Mouse (Mus musculus) liver, embryonic 13.5 days (tissue): Measurements from ENCODE around the gene Slc25a28. TPM values are rescaled to one million over a fixed set of nuclear protein-coding genes. Genes with fewer than 3 reads are reported as not detected.

ENCODE experiments used
- ATAC-seq: fragments of 200-750 bp; cut with Nextera tagmentation; 2 replicates; pipeline ENCODE4 v1.8.0; 2017; ENCODE audit warnings: low read depth, mild to moderate bottlenecking, moderate number of reproducible peaks, moderate library complexity
- DNase-seq: peaks from one replicate; pipeline ENCODE4 v3.0.0; 2022
- H3K27ac ChIP-seq: fragments of 300-500 bp; sonication (generic); 2 replicates; pipeline ENCODE4 v1.5.1; 2015; ENCODE audit warnings: moderate library complexity, mild to moderate bottlenecking, inconsistent platforms
- H3K27me3 ChIP-seq: fragments of 300-500 bp; sonication (generic); 2 replicates; pipeline ENCODE4 v1.6.1; 2015; ENCODE audit warnings: mild to moderate bottlenecking, inconsistent platforms
- H3K36me3 ChIP-seq: fragments of 300-500 bp; sonication (generic); 2 replicates; pipeline ENCODE4 v1.6.1; 2015; ENCODE audit warnings: mild to moderate bottlenecking, inconsistent platforms
- H3K4me1 ChIP-seq: fragments of 300-500 bp; sonication (generic); replicated peaks from 2 replicates; pipeline ENCODE4 v1.6.1; 2015; ENCODE audit warnings: inconsistent platforms
- H3K4me2 ChIP-seq: fragments of 300-500 bp; sonication (generic); 2 replicates; pipeline ENCODE4 v1.6.1; 2015; ENCODE audit warnings: inconsistent platforms, mild to moderate bottlenecking, moderate library complexity
- H3K4me3 ChIP-seq: fragments of 300-500 bp; sonication (generic); replicated peaks from 2 replicates; pipeline ENCODE4 v1.5.1; 2015; ENCODE audit warnings: mild to moderate bottlenecking, inconsistent platforms
- H3K9ac ChIP-seq: fragments of 300-500 bp; sonication (generic); 2 replicates; pipeline ENCODE4 v1.6.1; 2015; ENCODE audit warnings: mild to moderate bottlenecking, inconsistent platforms
- H3K9me3 ChIP-seq: fragments of 300-500 bp; sonication (generic); replicated peaks from 2 replicates; pipeline ENCODE4 v1.6.1; 2016; ENCODE audit warnings: inconsistent platforms
- WGBS: fragments of 180-500 bp; shearing (Covaris S2); methylation state at CpG from one replicate; pipeline ENCODE4 v1.1.7; 2015; ENCODE audit not compliant: insufficient replicate concordance; 5-methylcytosine and 5-hydroxymethylcytosine counted together
- polyA plus RNA-seq: library from polyadenylated mRNA; unstranded; fragments of >200 nt; fragmentation: Nextera tagmentation; extraction: Ambion mirVana; gene quantifications from 2 replicates; pipeline ENCODE4 v1.2.1, GENCODE M21; 2015

The Slc25a28 gene
- polyA plus RNA-seq, 1 experiment from 2014 or later: 6.3 TPM

- H3K27ac ChIP-seq: peak overlapping the region; percentile 91
- H3K36me3 ChIP-seq: no peaks in the 10 kb centered on the region
- H3K9me3 ChIP-seq: no peaks in the 10 kb centered on the region
- peak overlapping the region; percentile 96 for H3K9ac ChIP-seq
- H3K4me3 ChIP-seq: peak overlapping the region; percentile 98
- H3K4me2 ChIP-seq: peak overlapping the region; percentile 93
- 1% methylated on average over 29 of the region's 29 CpGs for WGBS
- DNase-seq (no peak), ATAC-seq (no peak)
- H3K4me1 ChIP-seq: peaks cover 43% of the 10 kb centered on the region
- H3K27me3 ChIP-seq: no peaks in the 10 kb centered on the region
These were observed 378 bp downstream of the Slc25a28 start for GRCm38 (mm10) chr19:43674316-43674689.

- 2% methylated on average over 21 of the region's 21 CpGs for WGBS
- Histone ChIP-seq H3K4me1 (peaks cover 39% of the 10 kb centered on the region), H3K27me3 (no peaks in the 10 kb centered on the region), H3K9ac (peak overlapping the region; percentile 96), H3K36me3 (no peaks in the 10 kb centered on the region), H3K4me2 (peak overlapping the region; percentile 93), H3K27ac (peak overlapping the region; percentile 91), H3K4me3 (peak overlapping the region; percentile 98), H3K9me3 (no peaks in the 10 kb centered on the region)
- no peak for DNase-seq
- no peak for ATAC-seq
These were observed 967 bp downstream of the Slc25a28 start for GRCm38 (mm10) chr19:43673513-43674315.

- DNase-seq (no peak), ATAC-seq (no peak)
- Histone ChIP-seq H3K27me3 (no peaks in the 10 kb centered on the region), H3K9ac (no peak overlapping the region), H3K4me3 (no peak overlapping the region), H3K9me3 (no peaks in the 10 kb centered on the region), H3K4me1 (peaks cover 34% of the 10 kb centered on the region), H3K27ac (no peak overlapping the region), H3K4me2 (no peak overlapping the region), H3K36me3 (peaks cover 7% of the 10 kb centered on the region; the same call in 1 of the 2 replicates)
- 77% methylated on average over 7 of the region's 7 CpGs for WGBS
These were observed 3.6 kb downstream of the Slc25a28 start for GRCm38 (mm10) chr19:43671054-43671453.

GRCm38 (mm10) chr19:43669136-43669759, 5.4 kb downstream of the Slc25a28 start:
- DNase-seq: no peak
- Histone ChIP-seq H3K9ac (no peak overlapping the region), H3K4me3 (no peak overlapping the region), H3K27ac (no peak overlapping the region), H3K4me2 (no peak overlapping the region), H3K9me3 (no peaks in the 10 kb centered on the region), H3K36me3 (peaks cover 10% of the 10 kb centered on the region), H3K4me1 (peaks cover 32% of the 10 kb centered on the region), H3K27me3 (no peaks in the 10 kb centered on the region)
- 70% methylated on average over 8 of the region's 8 CpGs for WGBS
- no peak for ATAC-seq

GRCm38 (mm10) chr19:43667430-43667809, 7.3 kb downstream of the Slc25a28 start:
- no peak for ATAC-seq
- no peak overlapping the region for H3K4me2 ChIP-seq
- peaks cover 19% of the 10 kb centered on the region for H3K4me1 ChIP-seq
- H3K9me3 ChIP-seq: no peaks in the 10 kb centered on the region
- no peak overlapping the region for H3K9ac ChIP-seq
- no peaks in the 10 kb centered on the region for H3K27me3 ChIP-seq
- no peak for DNase-seq
- WGBS: 45% methylated on average over 4 of the region's 4 CpGs
- H3K4me3 ChIP-seq: no peak overlapping the region
- peaks cover 27% of the 10 kb centered on the region for H3K36me3 ChIP-seq
- no peak overlapping the region for H3K27ac ChIP-seq

GRCm38 (mm10) chr19:43666661-43667429, 7.8 kb downstream of the Slc25a28 start:
- WGBS: 76% methylated on average over 22 of the region's 22 CpGs
- Histone ChIP-seq H3K4me3 (no peak overlapping the region), H3K27ac (no peak overlapping the region), H3K36me3 (peaks cover 31% of the 10 kb centered on the region), H3K9me3 (no peaks in the 10 kb centered on the region), H3K27me3 (no peaks in the 10 kb centered on the region), H3K4me2 (no peak overlapping the region), H3K4me1 (peaks cover 16% of the 10 kb centered on the region), H3K9ac (no peak overlapping the region)
- ATAC-seq (peak; percentile 26; the same call in 1 of the 2 replicates), DNase-seq (no peak)

GRCm38 (mm10) chr19:43665441-43666048, 9.1 kb downstream of the Slc25a28 start:
- peaks cover 31% of the 10 kb centered on the region for H3K36me3 ChIP-seq

GRCm38 (mm10) chr19:43663471-43663870, 11.2 kb downstream of the Slc25a28 start:
- H3K9me3 ChIP-seq: no peaks in the 10 kb centered on the region
- no peaks in the 10 kb centered on the region for H3K27me3 ChIP-seq

More at GRCm38 (mm10) chr19:43665441-43666048, 9.1 kb downstream of the Slc25a28 start:
- 59% methylated on average over 12 of the region's 12 CpGs for WGBS
- no peak overlapping the region for H3K4me2 ChIP-seq
- DNase-seq (no peak), ATAC-seq (no peak)
- no peak overlapping the region for H3K4me3 ChIP-seq
- no peak overlapping the region for H3K27ac ChIP-seq
- H3K27me3 ChIP-seq: no peaks in the 10 kb centered on the region
- H3K4me1 ChIP-seq: peaks cover 21% of the 10 kb centered on the region
- no peak overlapping the region for H3K9ac ChIP-seq
- no peaks in the 10 kb centered on the region for H3K9me3 ChIP-seq

GRCm38 (mm10) chr19:43662176-43662967, 12.3 kb downstream of the Slc25a28 start:
- DNase-seq (no peak), ATAC-seq (no peak)
- Histone ChIP-seq H3K27me3 (no peaks in the 10 kb centered on the region), H3K4me2 (no peak overlapping the region), H3K36me3 (peaks cover 31% of the 10 kb centered on the region), H3K4me3 (no peak overlapping the region), H3K4me1 (peaks cover 19% of the 10 kb centered on the region), H3K9ac (no peak overlapping the region), H3K27ac (no peak overlapping the region), H3K9me3 (no peaks in the 10 kb centered on the region)
- WGBS: 66% methylated on average over 19 of the region's 19 CpGs

More at GRCm38 (mm10) chr19:43663471-43663870, 11.2 kb downstream of the Slc25a28 start:
- Histone ChIP-seq H3K4me3 (no peak overlapping the region), H3K36me3 (peaks cover 31% of the 10 kb centered on the region), H3K9ac (no peak overlapping the region), H3K4me2 (no peak overlapping the region), H3K27ac (no peak overlapping the region), H3K4me1 (peaks cover 19% of the 10 kb centered on the region)
- WGBS: 75% methylated on average over 8 of the region's 8 CpGs
- no peak for DNase-seq
- no peak for ATAC-seq

- H3K4me1 ChIP-seq: peaks cover 12% of the 10 kb centered on the region
- ATAC-seq: no peak
These were observed 13.9 kb downstream of the Slc25a28 start for GRCm38 (mm10) chr19:43660774-43661173.

More at GRCm38 (mm10) chr19:43660774-43661173, 13.9 kb downstream of the Slc25a28 start:
- 30% methylated on average over 9 of the region's 9 CpGs for WGBS
- Histone ChIP-seq H3K9ac (no peak overlapping the region), H3K36me3 (peaks cover 23% of the 10 kb centered on the region), H3K27ac (no peak overlapping the region), H3K9me3 (no peaks in the 10 kb centered on the region), H3K4me2 (no peak overlapping the region), H3K4me3 (no peak overlapping the region), H3K27me3 (no peaks in the 10 kb centered on the region; the same call in 1 of the 2 replicates)
- DNase-seq: no peak
